Mouse (Mus musculus) embryo, embryonic 11 days (tissue): ENCODE data around the gene Shld2.
"Not testable (repeated sequence)": the region's sequence is repeated elsewhere in the genome, so short reads cannot be mapped to it uniquely, and the experiment has no call there.

ENCODE experiments used
- DNase-seq: peaks from one replicate; pipeline ENCODE4 v3.0.0-alpha.2; 2015

Shld2 gene

GRCm38 (mm10) chr14:34318113-34318512 lies 7.8 kb upstream of the Shld2 start:
- DNase-seq, result no peak

- no peak for DNase-seq
Measured at GRCm38 (mm10) chr14:34317431-34317830, 7.1 kb upstream of the Shld2 start.

- no peak for DNase-seq
Measured at GRCm38 (mm10) chr14:34316346-34316745, 6.1 kb upstream of the Shld2 start.

DNA sequence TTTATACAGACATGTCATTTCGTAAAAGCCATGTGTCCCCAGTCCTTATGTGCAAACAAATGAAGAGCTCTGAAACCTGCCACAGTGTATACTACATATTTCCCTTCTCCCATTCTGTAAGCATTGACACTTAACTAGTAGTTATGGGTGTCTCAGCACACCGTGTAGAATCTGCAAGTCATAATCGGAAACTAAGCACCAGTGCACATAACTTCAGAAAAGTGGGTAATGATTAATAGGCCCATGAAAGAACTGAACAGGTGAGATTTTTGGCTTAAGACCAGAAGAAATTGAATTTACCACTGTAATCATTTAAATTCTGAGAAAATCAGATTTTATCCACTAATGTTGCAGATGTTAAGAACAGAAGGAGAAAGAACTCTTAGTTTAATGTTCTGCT lies 4.5 kb upstream of the Shld2 start:
- no peak for DNase-seq

DNA sequence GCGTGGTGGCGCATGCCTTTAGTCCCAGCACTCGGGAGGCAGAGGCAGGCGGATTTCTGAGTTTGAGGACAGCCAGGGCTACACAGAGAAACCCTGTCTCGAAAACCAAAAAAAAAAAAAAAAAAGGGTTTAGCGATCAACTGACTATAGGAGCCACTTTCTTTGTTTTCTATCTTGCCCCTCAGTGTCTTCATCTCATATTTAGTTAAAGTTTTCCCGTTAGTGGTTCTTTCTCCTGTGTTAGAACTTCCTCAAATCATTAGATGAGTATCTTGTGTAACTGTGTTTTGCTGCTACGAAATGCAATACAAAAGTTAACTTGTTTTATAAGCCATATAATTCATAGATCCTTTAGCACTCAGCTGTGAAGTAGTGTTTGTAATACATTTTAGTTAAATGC lies 4.1 kb upstream of the Shld2 start:
- not testable (repeated sequence) for DNase-seq

- no peak for DNase-seq
Measured at GRCm38 (mm10) chr14:34313612-34314011, 3.3 kb upstream of the Shld2 start.

DNA sequence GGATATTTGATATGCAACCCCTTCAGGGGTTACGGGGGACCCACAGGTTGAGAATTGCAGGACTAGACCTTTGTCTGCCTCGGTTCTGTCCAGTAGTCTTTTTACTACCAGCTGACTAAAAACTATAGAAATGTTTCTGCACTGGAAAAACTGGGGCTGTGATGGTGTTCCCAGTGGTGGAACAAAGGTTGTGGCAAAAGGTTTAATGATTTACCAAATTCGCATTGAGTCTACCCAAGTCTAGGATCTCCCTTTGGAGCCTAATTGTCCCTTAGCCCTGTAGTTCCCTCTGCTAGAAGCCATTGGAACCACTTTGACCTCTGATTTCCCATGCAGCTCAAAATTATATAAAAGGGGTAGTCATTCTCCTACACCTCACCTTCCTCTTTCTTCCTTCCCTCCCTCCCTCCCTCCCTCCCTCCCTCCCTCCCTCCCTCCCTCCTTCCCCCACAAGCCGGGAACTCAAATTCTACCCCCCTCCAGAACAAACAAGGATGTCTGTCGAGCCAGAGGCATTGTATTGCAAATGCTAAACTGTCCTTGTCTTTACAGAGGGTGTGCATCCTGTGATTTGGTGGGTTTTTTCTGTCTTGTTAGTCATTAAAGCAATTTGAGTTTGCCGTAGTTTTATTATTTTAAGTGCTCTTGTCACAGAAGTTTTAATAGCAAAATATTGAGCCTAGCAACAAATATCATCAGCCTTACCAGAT lies 2.2 kb upstream of the Shld2 start:
- peak; percentile 9 for DNase-seq

DNA sequence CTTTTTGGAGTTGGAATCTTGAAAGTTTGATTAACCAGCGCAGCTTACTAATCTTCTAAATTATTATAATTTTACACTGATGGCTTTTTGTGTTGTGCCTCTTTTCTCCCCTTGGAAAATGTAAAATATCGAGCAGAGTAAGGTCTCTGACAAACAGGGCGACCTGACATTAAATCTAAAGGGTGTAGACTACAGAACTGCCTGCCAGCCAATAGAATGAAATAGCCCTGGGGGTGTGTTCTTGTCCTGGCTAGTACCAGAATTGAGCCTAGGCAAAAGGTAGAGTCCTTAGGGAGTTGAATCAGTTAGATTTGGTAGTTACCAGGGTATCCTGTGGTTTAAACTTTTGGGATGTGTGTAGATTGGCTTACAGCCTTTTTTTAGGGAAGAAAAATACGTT lies 1.4 kb upstream of the Shld2 start:
- peak; percentile 59 for DNase-seq

DNA sequence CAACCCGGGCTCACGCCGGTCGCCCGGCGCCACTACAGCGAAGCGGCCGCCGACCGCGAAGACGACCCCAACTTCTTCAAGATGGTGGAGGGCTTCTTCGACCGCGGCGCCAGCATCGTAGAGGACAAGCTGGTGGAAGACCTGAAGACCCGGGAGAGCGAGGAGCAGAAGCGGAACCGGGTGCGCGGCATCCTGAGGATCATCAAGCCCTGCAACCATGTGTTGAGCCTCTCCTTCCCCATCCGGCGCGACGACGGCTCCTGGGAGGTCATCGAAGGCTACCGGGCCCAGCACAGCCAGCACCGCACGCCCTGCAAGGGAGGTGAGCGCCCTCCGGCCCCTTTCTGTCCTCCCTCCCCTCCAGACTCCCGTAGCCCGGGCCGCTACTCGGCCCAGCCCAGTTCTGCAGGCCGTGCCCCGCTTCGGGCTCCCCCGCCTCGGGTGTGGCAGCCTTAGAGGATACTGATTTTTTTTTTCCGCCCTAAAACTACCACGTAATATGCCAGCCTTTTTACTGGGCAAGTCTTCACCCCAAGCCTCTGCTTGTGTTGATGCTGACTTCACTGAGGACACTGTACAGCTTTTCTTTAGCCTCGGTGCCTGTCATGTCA lies 833 bp upstream of the Shld2 start:
- DNase-seq, result peak; percentile 61

- no peak for DNase-seq
Measured at GRCm38 (mm10) chr14:34309907-34310233, 423 bp downstream of the Shld2 start.

GRCm38 (mm10) chr14:34309266-34309665 lies 1.0 kb downstream of the Shld2 start:
- DNase-seq, result no peak

GRCm38 (mm10) chr14:34303265-34303680 lies 7.0 kb downstream of the Shld2 start:
- DNase-seq, result no peak

DNA sequence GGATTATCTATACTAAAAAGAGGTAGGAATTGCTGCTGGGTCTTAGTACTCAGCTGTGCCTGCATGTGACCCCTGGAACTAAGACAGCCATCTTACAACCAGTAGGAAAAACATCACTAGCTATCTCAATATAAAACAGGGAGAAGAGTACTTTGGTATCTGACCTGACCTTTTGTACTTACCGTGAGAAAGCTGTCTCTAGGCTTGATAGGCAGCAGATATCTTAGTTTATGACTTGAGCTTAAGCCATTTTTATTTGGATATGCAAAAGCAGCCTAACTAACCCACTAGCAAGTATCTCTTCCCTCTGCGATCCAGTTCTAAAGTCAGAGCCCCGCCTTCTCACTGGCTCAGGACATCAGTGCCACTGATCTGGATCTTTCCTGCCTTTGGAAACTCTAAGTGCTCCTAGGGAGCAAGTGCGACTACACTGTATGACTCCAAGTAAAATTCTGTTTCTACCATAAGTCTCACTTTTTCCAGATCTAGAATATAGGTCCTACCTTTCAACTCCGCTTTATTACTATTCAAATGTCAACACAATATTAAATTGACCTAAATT lies 7.5 kb downstream of the Shld2 start:
- no peak for DNase-seq

GRCm38 (mm10) chr14:34298871-34299700 lies 11.2 kb downstream of the Shld2 start:
- no peak for DNase-seq

DNA sequence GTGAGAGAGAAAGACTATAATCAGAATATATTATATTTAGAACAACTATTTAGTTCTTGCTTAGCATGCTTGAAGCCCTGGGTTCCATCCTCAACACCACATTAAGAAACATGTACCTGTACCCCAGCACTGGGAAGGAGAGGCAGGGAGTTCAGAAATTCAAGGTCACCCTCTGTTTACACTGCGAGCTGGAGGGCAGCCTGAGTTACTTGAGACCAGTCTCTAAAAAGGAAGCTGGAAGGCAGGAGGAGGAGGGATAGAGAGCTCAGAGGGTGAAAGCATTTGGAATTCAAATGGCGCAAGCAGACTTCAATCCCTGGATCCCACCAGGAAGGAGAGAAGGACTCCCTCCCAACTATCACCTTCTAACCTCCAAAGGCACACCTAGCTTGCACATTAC lies 12.7 kb downstream of the Shld2 start:
- no peak for DNase-seq

GRCm38 (mm10) chr14:34297038-34297437 lies 13.3 kb downstream of the Shld2 start:
- no peak for DNase-seq

DNA sequence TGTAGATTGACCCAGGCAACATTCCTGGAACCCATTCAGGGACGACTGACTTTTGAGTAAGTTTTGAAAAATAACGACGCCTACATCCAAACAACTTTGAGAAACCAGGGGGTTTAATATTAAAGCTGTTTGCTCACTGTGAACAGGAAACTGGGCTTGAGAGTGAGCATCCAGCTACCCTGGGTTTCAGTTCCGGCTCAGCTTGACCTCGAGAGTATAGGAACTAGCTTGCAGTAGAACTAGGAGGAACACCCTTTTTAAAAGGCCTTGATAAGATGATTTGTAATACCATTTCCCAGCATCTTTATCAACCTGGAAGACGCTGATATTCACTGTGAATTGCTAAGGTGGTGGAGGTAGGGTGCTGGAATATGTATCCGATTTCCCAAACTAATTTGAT lies 13.9 kb downstream of the Shld2 start:
- DNase-seq, result no peak

DNA sequence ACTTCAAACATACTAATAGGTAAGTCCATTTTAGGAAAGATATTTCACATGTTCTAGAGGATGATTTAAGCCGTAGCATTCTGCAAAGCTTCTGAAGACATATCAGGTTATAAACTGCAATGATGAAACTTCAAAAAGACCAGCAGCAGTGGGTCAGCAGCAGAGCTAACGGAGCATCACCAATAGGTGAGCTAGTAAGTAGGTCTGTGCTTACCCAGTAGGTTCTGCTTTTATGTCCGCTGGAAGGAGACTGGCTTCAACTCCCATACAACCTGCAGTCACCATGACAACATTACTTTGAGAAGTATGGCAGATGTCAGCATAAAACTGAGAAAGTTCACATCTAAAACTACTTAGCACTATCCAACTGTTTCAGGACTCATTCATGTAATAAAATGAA lies 16.7 kb downstream of the Shld2 start:
- DNase-seq, result no peak

- no peak for DNase-seq
Measured at GRCm38 (mm10) chr14:34290229-34290628, 20.1 kb downstream of the Shld2 start.

DNA sequence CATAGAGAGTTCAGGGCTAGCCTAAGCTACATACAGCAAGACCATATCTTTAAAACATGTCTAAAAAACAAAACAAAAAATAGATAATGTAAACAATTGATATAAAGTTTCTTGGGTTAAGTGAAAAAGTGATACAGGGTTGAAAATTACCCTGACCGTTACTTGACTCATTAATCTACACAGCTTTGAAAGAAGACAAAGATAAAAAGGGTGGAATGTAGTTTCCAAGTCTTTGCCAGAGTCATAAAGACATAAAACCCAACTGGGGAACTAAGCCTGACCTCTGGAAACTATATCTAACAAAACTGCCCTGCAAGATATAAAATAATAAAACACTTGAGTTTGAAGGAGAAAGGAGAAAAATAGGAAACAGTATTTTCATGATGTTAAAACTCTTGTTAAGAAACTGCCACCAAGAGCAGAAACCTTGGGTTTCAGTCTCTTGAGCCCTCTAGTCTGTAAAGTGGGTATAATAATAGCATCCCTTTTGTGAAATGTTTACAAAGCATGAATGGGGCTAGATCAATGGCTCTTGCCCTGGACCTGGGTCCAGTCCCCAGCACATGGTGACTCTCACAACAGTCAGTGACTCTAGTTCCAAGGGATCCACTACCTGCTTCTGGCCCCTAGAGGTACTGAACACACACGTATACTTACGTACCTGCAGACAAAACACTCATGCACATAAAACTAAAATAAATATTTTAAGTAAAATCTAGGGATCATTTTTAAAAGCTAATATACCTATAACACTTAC lies 20.9 kb downstream of the Shld2 start:
- DNase-seq, result no peak

GRCm38 (mm10) chr14:34288396-34288795 lies 21.9 kb downstream of the Shld2 start:
- no peak for DNase-seq

- no peak for DNase-seq
Measured at GRCm38 (mm10) chr14:34281736-34282269, 28.5 kb downstream of the Shld2 start.

DNA sequence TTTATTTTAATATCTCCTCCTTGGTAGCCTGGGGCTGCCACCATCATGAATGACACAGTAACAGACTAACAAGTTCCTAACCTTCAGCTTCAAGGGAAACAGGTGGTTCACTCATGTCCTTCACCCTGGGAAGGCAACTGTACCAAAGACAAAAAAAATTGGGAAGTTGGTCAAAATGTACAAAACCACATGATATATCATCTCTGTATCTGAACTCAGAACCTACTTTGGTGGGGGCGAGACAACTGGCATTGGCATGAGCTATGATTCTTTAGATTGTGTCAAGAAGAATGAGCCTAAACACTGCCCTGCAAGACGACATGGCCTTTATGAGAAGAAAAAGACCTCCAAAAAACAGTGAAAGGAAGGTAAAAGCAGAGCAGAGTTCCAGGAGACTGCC lies 29.5 kb downstream of the Shld2 start:
- no peak for DNase-seq
